Mouse (Mus musculus): ENCODE measurements around the gene Il13ra2. TPM values are rescaled to one million over a fixed set of nuclear protein-coding genes. Genes with fewer than 3 reads are reported as not detected.
"Not testable (repeated sequence)": the region's sequence is repeated elsewhere in the genome, so short reads cannot be mapped to it uniquely, and the experiment has no call there.

Il13ra2 gene
- polyA plus RNA-seq (2015; fragmentation: Nextera tagmentation; extraction: Ambion mirVana) = 0.10 and 0.13 TPM in 2 replicates

- 44% methylated on average over 1 of the region's 1 CpGs for WGBS
These were observed at the start of gene Il13ra2 for GRCm38 (mm10) chrX:147429129-147429528. Il13ra2 (minus strand) TSS chrX:147429192.

GRCm38 (mm10) chrX:147453610-147454009 lies 24.6 kb upstream of the Il13ra2 start, which contains the start of gene Vmn1r239-ps:
Vmn1r239-ps (minus strand) TSS chrX:147453710.
- H3K9me3 ChIP-seq; H3K36me3 ChIP-seq; H3K9ac ChIP-seq; H3K4me3 ChIP-seq; ATAC-seq (ENCODE audit: low FRiP score); H3K4me2 ChIP-seq; H3K27ac ChIP-seq; H3K27me3 ChIP-seq; H3K4me1 ChIP-seq (replicated peaks): not testable (repeated sequence)
- 79% methylated on average over 1 of the region's 1 CpGs for WGBS

More at GRCm38 (mm10) chrX:147429129-147429528, at the start of gene Il13ra2:
- no peak for ATAC-seq (ENCODE audit: low FRiP score)
- Histone ChIP-seq H3K36me3 (no peaks in the 10 kb centered on the region), H3K9ac (no peak within 1 kb of the TSS), H3K27ac (no peak within 1 kb of the TSS), H3K27me3 (no peaks in the 10 kb centered on the region), H3K4me2 (no peak within 1 kb of the TSS), H3K4me1 (replicated peaks) (no peaks in the 10 kb centered on the region), H3K9me3 (no peaks in the 10 kb centered on the region), H3K4me3 (no peak within 1 kb of the TSS)

GRCm38 (mm10) chrX:147443386-147443785 lies 14.4 kb upstream of the Il13ra2 start:
- Histone ChIP-seq H3K9ac (no peak overlapping the region), H3K4me3 (no peak overlapping the region), H3K4me2 (no peak overlapping the region), H3K27me3 (no peaks in the 10 kb centered on the region), H3K4me1 (replicated peaks) (no peaks in the 10 kb centered on the region), H3K36me3 (no peaks in the 10 kb centered on the region), H3K27ac (no peak overlapping the region), H3K9me3 (no peaks in the 10 kb centered on the region)
- no peak for ATAC-seq (ENCODE audit: low FRiP score)
- 90% methylated on average over 4 of the region's 4 CpGs for WGBS

- Histone ChIP-seq H3K27ac (no peak overlapping the region), H3K27me3 (no peaks in the 10 kb centered on the region), H3K4me1 (replicated peaks) (no peaks in the 10 kb centered on the region), H3K9me3 (no peaks in the 10 kb centered on the region), H3K36me3 (no peaks in the 10 kb centered on the region), H3K9ac (no peak overlapping the region), H3K4me2 (no peak overlapping the region), H3K4me3 (no peak overlapping the region)
- no peak for ATAC-seq (ENCODE audit: low FRiP score)
- WGBS = 75% methylated on average over 2 of the region's 2 CpGs
These were observed 6.4 kb upstream of the Il13ra2 start for GRCm38 (mm10) chrX:147435400-147435799.

GRCm38 (mm10) chrX:147429753-147430152 lies 761 bp upstream of the Il13ra2 start:
- no peaks in the 10 kb centered on the region for H3K9me3 ChIP-seq
- no peak overlapping the region for H3K4me2 ChIP-seq
- H3K4me3 ChIP-seq = no peak overlapping the region
- no peak for ATAC-seq (ENCODE audit: low FRiP score)
- 70% methylated on average over 1 of the region's 1 CpGs for WGBS
- H3K27ac ChIP-seq = no peak overlapping the region
- no peak overlapping the region for H3K9ac ChIP-seq
- H3K36me3 ChIP-seq = no peaks in the 10 kb centered on the region
- H3K4me1 ChIP-seq (replicated peaks) = no peaks in the 10 kb centered on the region
- H3K27me3 ChIP-seq = no peaks in the 10 kb centered on the region

- H3K27me3 ChIP-seq = no peaks in the 10 kb centered on the region
- H3K9me3 ChIP-seq = no peaks in the 10 kb centered on the region
- H3K4me3 ChIP-seq = no peak overlapping the region
- no peaks in the 10 kb centered on the region for H3K36me3 ChIP-seq
- no peak overlapping the region for H3K27ac ChIP-seq
- WGBS = 81% methylated on average over 1 of the region's 1 CpGs
- no peak overlapping the region for H3K4me2 ChIP-seq
- no peak overlapping the region for H3K9ac ChIP-seq
- no peaks in the 10 kb centered on the region for H3K4me1 ChIP-seq (replicated peaks)
- no peak for ATAC-seq (ENCODE audit: low FRiP score)
These were observed 35.5 kb downstream of the Il13ra2 start for GRCm38 (mm10) chrX:147393446-147393845.

- Histone ChIP-seq H3K36me3 (no peaks in the 10 kb centered on the region), H3K4me3 (no peak overlapping the region), H3K4me2 (no peak overlapping the region), H3K27ac (no peak overlapping the region), H3K27me3 (no peaks in the 10 kb centered on the region), H3K9ac (no peak overlapping the region), H3K4me1 (replicated peaks) (no peaks in the 10 kb centered on the region), H3K9me3 (no peaks in the 10 kb centered on the region)
- no peak for ATAC-seq (ENCODE audit: low FRiP score)
- 85% methylated on average over 2 of the region's 2 CpGs for WGBS
These were observed 79.8 kb downstream of the Il13ra2 start for GRCm38 (mm10) chrX:147349167-147349566.

Other genes starting within 250 kb of the Il13ra2 start
- gene Vmn1r239-ps, start 24.5 kb upstream of the Il13ra2 start, polyA plus RNA-seq (2015; fragmentation: Nextera tagmentation; extraction: Ambion mirVana) = not detected in 2 replicates
- 12.8 and 13.4 TPM in 2 replicates for gene Lrch2, start 124.9 kb upstream of the Il13ra2 start, polyA plus RNA-seq (2015; fragmentation: Nextera tagmentation; extraction: Ambion mirVana)

Measured in hindbrain, embryonic 13.5 days (tissue).